Mouse (Mus musculus): ENCODE measurements around the gene Dcxr.
"Not testable (repeated sequence)": the region's sequence is repeated elsewhere in the genome, so short reads cannot be mapped to it uniquely, and the experiment has no call there.

Gene Dcxr

GRCm38 (mm10) chr11:120707969-120708368 lies 19.1 kb downstream of the Dcxr start:
- no peak for DNase-seq

GRCm38 (mm10) chr11:120707225-120707624 lies 19.9 kb downstream of the Dcxr start:
- DNase-seq, result no peak

GRCm38 (mm10) chr11:120706120-120706519 lies 21.0 kb downstream of the Dcxr start:
- no peak for DNase-seq

GRCm38 (mm10) chr11:120704486-120705325 lies 22.4 kb downstream of the Dcxr start:
- no peak for DNase-seq

- DNase-seq, result no peak
Observed at GRCm38 (mm10) chr11:120703696-120704454, 23.2 kb downstream of the Dcxr start.

- DNase-seq, result no peak
Observed at GRCm38 (mm10) chr11:120697741-120698140, 29.3 kb downstream of the Dcxr start.

- DNase-seq, result no peak
Observed at GRCm38 (mm10) chr11:120696568-120696967, 30.5 kb downstream of the Dcxr start.

- no peak for DNase-seq
Observed at GRCm38 (mm10) chr11:120695641-120696040, 31.4 kb downstream of the Dcxr start.

- DNase-seq, result no peak
Observed at GRCm38 (mm10) chr11:120695184-120695583, 31.9 kb downstream of the Dcxr start.

GRCm38 (mm10) chr11:120693461-120693860 lies 33.6 kb downstream of the Dcxr start:
- DNase-seq, result no peak

- no peak for DNase-seq
Observed at GRCm38 (mm10) chr11:120692471-120693011, 34.5 kb downstream of the Dcxr start.

- no peak for DNase-seq
Observed at GRCm38 (mm10) chr11:120689365-120689764, 37.7 kb downstream of the Dcxr start.

- DNase-seq, result no peak
Observed at GRCm38 (mm10) chr11:120686650-120687272, 40.3 kb downstream of the Dcxr start.

GRCm38 (mm10) chr11:120684660-120685059 lies 42.4 kb downstream of the Dcxr start:
- no peak for DNase-seq

- no peak for DNase-seq
Observed at GRCm38 (mm10) chr11:120684086-120684485, 43.0 kb downstream of the Dcxr start.

- DNase-seq, result no peak
Observed at GRCm38 (mm10) chr11:120683536-120683935, 43.5 kb downstream of the Dcxr start.

- no peak for DNase-seq
Observed at GRCm38 (mm10) chr11:120682683-120683082, 44.4 kb downstream of the Dcxr start.

- DNase-seq, result no peak
Observed at GRCm38 (mm10) chr11:120679909-120680308, 47.2 kb downstream of the Dcxr start.

- no peak for DNase-seq
Observed at GRCm38 (mm10) chr11:120676951-120677350, 50.1 kb downstream of the Dcxr start.

GRCm38 (mm10) chr11:120675875-120676274 lies 51.2 kb downstream of the Dcxr start:
- DNase-seq, result not testable (repeated sequence)

Measured in right cerebral cortex, postnatal 4 days (tissue).